Mouse (Mus musculus) spleen, adult 18-20 months (tissue): ENCODE results near the gene Gm572.

Experiments used
- DNase-seq, 2 experiments: peaks; one replicate each; pipeline ENCODE4 v3.0.0; 2022; ENCODE audit warnings: mixed read lengths in 2 of 2

The Gm572 gene

DNA sequence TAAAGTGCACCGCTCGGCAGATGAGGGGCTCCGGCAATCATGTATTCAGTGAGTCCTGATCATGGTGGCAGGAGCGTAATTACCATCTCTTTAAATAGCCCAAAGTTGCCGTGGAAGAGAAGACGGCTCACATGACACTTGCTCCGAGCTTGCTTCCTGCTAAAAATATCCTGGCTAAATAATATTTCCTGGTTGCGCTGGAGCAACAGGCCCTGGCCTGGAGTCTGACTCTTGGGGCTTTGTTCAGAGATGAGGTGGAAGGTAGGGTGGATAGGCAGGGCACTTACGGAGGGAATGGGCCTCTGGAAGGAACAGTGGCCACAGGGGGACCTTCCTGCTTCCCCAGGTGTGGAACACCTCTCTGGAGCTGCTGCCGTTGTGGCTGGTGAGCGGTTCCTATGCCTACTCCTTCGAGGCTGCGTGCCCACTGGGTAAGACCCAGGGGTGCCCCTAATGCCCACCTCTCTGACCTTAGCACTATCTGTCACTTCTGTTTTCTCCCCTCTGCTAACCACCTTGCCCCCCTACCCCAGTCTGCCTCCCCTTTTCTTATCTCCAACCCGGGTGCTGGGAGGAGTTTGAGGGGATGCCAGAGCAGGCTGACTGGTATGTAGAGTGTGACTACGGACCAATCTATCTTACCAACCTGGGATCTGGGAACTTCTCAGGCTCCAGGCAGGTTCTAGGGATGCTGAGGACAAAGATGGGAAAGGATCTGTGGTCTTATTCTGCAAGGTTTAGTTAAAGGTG lies 24.1 kb downstream of the Gm572 start:
- DNase-seq = no peak

DNA sequence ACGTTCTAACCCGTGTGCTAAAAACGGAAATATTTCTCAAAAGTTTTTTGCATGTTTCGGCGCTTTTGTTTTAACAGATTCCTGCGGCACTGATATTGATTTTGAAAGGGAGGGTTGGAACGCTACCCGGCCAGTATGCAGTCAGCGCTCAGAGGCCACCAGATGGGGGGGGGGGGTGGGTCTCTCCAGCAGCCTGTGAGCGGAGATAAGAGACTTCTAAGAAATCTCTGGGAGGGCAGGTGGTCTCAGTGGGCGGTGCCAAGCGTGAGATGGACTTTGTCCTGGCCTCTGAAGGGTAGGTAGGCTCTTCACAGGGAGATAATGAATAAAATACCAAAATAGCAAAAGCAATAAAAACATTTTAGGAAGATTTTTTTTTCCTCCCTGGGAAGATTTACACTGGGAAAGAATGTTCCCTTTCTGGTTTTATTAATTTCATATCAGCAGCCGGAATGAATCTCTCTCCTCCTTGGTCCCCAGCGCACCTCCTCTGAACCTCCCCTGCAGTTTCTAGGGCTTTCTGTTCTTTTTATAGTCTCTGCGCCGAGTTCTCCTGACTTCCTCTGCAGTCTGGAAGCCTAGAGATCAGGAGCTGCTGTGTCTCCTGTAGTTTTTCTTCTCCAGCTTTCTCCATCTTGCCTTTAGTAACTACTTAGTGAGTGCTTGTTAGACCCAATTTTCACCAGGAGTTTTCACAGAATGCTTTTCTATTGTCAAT lies 28.3 kb downstream of the Gm572 start:
- no peak for DNase-seq

DNA sequence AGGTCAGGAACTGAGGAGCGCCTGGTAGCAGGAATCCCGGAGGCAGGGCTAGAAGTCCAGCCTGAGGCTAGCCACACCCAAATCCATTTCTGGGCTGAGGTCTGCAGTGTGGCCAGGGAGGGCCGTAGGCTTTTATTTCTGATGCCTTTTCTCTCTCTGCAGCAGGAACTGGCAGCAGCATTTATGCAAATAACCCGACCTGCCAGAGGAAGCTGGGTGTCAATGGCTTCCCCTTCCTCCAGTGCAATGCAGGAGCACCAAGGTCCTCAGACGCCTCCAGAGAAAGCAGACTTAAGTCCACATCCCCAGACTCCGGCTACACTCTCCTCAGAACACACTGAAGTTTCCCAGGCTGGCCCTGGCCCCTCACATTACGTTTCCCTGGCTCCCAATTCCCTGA lies 31.9 kb downstream of the Gm572 start:
- DNase-seq = peak; percentile 16 to 34

DNA sequence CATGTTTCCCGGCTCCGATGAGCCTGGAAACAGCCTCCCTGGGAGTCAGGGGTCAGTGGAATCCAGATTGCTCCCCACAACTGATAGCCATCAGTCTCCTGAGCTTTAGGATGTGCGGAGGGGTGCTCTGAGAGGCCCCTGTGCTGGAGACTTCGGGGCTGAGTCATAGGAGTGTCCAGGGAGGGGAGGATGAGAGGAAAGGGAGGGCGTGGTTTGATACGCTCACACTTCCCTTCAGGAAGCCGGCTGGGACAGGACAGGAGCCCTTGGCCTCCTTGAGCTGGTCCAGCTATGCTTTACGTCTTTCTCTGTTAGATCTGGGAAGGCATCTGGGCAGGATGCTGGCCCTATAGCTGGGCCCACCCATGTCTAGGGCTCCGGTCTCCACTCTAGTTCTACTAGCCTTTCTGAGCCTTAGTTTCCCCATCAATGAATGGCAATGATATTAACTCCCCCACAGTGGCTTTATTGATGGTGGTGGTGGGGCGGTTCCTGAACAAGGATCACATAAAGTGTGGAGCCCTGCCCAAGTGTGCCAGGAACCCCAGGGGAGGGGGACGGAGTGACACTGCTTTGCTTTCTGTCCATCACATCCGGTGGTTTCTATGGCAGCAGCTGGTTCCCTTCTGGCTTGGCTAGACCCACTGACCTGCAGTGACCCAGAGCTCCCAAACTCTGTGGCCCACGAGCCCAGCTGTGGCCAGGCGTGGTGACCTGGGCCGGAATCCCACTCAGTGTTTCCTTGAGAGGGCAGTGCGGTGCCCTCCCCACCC lies 33.3 kb downstream of the Gm572 start:
- DNase-seq = no peak

DNA sequence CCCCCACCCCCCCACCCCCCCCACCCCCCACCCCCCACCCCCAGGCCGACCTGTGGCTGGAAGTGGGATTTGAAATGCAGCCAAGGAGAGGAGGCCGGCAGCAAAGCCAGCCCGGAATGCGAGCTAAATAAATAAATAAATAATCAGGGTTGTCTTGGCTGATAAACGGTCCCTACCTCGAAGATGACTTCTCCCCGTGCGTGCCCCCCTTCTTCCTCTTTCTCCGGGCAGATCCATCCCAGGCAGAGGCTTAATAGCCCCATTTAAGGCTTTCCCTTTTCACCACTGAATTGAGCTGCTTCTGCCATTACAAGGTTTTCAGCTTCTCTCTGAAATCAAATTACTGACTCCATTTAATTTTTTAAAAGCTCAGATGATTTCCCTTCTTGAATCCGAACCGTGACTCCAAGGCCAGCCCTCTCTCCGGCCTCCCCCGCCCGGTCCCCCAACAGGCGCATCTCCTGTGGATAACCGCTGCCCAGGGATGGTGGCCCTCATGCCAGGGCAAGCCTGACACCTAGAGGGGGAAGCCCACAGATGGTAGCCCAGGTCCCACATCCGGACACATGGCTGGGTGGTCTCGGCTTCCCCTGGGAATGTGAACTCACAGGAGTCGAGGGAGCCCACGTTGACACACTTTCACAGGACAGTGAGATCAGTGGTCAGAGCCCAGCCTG lies 34.0 kb downstream of the Gm572 start:
- no peak for DNase-seq

DNA sequence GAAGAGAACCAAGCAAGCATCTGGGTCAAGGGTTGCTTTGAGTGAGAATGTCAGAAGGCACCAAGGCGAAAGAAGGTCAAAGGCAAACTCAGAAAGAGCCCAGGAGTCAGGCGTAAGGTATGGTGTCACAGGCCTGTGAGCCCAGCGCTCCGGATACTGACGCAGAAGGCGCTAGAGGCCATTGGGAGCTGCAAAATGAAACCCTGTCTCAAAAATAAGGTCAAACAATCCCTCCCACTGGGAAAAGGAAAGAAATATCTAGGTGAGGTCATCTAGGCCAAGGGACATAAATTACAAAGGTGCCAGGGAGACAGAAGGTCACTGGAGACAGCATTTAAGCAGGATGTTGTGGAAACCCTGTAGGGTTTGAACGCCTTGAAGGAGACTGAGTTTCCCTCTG lies 35.0 kb downstream of the Gm572 start:
- no peak for DNase-seq

DNA sequence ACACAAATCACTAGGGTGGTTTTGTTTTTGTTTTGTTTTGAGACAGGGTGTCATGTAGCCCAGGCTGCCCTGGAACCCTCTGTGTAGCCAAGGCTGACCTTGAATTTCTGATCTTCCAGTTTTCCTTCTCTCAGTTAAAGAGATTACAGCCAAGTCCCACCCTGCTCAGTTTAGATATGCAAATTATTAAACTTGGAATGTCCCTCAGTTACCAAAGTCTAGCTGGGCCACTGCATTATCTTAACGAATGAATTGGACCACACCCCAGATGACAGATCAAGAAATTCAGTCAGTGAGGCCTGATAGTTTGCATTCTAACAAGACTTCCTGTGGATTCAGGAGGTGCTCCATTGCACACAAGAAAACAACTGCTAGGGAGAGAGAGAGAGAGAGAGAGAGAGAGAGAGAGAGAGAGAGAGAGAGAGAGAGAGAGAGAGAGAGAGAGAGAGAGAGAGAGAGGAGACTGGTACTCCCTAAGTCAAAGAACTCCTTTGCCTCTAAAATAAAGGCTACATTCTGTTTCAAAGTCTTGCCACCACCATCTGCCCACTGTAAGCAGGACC lies 37.5 kb downstream of the Gm572 start:
- no peak for DNase-seq

DNA sequence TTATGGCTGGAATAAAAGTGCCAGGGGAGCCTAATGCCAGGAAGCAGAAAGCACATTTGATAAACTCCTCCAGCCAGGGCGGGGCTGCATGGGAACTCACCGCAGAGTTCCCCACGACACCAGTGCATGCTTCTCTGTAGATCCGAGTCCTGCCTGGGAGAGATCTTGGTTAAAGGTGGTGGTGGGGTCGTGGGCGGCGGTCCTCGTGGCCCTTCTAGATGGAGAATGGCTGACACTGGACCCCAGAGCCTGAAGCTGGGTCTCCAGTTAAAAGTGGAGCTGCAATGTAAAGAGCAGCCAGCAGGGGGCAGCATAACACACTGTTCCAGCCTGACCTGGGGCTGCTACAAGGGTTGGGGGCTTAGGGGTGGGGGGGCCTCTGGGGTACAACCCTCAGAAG lies 38.3 kb downstream of the Gm572 start:
- DNase-seq = peak; percentile 25 to 70

DNA sequence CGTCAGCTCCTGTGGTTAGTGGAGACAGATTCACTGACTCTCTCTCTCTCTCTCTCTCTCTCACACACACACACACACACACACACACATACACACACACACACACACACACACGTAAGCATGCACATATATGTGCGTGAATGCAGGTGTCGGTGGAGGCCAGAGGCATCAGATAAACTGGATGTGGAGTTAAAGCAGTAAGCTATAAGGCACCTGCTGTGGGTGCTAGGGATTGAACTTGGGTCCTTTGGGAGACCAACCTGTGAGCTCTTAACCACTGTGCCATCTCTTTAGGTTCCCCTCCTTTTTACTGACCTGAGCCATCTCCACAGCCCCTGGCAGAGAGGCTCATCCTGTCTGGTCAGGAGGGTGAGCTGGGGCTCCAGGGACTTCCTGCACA lies 39.8 kb downstream of the Gm572 start:
- no peak for DNase-seq

DNA sequence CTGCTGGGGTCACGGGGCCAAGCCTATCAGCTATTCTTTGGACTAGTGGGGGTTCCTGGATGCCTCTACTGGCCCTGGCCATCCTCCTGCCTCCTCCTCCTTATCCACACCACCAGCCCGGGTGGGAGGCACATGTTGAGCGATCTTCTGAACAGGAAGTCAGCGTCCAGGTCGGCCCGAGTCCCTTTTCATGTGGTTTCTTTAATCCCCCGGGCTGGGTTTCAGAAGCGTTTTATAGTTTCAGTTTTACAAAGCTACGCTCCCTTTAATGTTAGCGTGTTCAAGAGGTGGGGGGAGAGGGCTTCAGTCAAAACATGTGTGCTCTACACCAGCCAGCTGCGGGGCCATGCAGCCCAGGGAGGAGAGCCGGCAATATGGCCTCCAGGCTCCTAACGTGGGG lies 40.4 kb downstream of the Gm572 start:
- DNase-seq = peak; percentile 19 to 30

DNA sequence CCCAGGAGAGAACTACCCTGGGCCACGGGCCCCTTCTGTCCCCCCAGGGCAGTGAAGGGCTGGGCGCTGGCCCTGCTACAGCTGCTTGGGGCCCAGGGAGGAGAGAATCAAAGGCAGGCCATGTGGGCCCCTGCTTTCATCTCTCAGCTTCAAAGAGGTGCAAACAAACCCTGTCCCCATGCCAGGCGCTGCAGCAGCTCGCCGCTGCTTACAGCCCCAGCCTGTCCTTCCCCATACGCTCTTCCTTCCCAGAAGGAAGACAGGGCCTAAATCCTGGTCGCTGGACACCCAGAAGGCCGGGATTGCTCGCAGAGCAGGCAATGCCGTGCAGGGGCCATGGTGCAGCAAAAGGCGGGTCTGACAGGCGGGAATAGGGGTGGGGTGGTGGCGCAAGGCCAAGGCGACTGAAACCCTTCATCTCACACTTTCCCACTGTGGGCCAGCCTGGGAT lies 43.4 kb downstream of the Gm572 start:
- DNase-seq = no peak

DNA sequence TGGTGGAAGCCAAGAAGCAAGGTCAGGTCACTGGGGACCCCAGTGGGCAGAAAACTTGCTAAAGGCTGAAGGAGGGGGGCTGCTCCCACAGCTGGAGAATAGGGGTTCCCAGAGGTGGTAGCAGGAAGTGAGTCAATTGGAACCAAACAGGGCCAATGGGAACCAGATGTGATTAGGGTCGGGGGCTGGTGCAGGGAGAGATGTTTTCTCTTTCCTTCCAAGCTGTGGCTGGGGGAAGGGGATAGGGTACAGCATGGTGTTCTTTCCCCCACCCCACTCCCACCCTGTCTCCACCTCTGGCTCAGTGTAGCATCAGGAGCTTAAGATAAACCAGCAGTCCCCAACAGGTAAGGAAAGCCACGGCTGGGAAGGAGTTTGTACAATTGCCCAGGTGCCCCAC lies 45.0 kb downstream of the Gm572 start:
- no peak for DNase-seq

DNA sequence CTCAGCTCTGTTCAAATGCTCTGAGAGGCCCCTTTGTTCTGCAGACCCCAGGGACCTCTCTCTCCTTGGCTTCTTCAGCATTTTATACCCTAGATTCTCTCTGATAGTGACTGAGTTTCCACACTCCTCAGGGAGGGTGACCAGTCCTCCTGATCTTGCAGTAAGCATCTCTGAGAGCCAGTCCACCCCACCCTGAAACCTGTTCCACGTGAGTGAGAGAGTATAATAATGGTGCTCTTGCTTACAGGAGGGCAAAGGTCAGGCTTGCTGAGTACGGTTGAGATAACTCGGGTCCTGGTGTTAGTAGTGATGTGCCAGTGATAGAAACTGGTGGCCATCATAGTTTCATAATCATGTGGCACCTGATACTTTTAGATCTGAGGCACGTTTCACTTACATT lies 48.1 kb downstream of the Gm572 start:
- DNase-seq = no peak

DNA sequence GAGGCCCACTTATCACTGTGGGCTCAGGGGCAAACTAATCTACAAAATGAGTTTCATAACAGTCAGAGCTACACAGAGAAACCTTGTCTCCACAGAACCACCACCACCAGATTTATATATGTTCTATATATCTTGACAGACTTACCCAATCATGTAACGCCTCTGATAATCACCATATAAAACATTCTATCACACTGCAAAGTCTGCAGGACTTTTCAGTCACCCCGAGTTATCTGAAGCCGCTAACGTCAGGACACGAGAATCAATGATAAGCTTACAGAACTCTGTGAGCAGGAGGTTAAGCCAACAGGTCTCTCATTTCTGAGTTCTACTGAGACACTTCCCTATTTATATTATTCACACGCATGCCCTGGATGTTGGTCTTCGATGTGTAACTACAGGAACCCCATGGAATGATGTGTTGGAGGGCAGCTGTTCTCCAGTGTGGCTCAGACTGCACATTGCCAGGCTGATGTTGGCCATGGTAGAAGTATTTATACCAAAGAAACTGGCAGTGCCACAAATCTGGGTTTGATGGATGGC lies 50.4 kb downstream of the Gm572 start:
- no peak for DNase-seq

DNA sequence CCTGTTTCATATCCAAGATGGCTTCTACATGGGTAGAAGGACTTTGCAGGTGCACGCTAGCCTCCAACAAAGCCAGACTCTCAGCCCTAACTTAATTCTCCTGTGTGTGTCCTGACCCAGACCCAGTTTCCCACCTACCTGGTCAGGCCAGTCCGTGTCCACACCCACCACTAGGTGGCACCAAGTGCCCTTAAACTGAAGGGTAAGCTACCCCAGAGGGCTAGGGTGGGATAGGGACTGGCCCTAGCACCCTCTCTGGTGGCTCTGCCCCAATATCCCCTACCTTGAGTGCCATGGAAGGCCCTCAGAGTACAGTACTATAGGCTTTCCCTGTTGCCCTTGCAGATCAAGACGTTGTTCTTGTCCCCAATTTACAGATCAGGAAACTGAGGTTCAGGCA lies 61.6 kb downstream of the Gm572 start:
- DNase-seq = peak in 1 of 2 experiments; percentile 46

DNA sequence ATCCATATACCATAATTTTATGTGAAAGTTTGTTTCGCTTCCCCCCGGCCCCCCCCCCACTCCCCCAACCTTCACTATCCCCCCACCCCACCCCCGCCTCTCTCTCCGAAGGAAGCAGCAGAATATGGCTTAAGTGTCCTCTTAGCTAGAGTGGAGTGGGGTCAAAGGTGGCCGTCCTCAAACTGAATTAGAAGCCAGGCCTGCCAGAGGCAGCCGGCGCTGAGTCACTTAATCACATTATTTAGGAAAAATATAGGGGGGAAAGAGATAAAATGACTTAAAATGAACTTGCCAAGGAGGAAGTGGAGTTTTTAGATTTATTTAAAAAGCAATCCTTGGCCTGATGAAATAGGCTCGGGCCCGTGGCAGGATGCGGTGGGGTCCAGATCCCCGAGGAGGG lies 65.7 kb downstream of the Gm572 start:
- no peak for DNase-seq

DNA sequence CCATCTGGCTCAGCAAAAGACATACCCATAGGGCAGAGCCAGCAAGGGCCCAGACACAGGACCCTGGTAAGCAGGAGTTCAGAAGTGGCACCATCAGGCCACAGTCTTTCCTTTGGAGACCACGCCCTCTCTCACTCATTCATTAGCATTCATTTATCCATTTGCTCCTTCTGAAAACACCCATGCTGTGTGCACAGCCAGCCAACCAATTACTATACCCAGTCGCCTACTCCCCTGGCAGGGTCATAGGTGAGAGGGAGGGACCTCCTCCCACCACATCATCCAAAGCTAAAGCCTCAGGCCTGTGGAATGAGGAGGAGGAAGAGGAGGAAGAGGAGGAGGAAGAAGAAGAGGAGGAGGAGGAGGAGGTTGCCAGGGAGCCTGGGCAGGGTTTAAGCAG lies 67.3 kb downstream of the Gm572 start:
- no peak for DNase-seq

DNA sequence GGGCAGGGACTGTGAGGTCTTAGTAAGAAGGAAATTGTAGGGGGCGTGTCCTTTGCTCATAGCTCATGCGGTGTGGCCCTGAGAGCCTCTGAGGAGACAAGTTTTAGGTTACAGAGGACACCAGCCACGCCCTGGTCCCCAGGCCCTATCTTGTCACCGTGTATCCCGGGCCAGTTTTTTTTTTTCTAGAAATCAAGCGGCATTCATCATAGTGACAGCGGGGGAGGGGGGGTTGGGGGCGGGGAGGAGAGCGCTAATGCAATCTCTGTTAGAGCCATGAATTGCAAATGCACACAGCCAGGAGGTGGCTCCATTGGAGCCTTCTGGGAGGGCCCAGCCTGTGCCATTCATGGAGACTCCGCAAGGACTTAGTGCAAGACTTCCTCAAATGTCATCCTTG lies 68.2 kb downstream of the Gm572 start:
- no peak for DNase-seq

DNA sequence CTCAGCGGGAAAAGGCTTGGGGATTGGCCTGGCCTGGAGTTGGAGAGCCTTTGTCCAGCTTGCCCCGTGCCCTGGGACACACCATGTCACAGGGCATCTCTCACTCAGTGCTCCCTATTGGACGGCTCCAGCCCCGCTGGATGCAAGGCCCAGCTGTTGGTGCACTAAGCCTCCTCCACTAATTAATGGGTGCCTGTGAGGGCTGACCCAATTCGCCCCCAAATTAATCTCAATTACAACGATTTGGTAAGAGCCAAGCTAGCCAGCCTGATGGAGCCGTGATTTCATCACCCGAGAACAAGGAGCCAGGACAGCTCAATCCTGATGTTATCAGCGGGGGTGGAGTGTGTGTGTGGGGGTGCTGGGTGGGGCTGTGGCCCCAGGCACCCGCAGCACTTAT lies 69.5 kb downstream of the Gm572 start:
- no peak for DNase-seq

DNA sequence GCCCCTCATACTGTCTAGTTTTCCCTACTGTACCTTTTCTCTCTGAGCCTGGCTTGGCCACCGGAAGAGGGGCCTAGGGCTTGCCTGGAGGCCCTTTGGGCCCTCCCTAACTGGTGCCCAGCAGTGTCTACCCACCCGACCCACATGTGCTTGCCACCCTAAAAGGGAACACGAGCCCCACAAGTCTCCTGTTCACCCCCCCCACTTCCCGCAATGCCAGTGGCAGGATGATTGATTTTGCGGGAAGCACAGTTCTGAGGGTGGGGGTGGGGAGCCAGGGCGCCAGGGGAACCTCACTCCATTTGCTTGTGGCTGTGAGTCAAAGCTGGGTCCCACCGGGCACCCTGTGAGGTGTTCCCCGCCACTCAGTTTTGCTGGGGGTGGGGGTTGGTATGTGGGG lies 70.9 kb downstream of the Gm572 start:
- DNase-seq = no peak

DNA sequence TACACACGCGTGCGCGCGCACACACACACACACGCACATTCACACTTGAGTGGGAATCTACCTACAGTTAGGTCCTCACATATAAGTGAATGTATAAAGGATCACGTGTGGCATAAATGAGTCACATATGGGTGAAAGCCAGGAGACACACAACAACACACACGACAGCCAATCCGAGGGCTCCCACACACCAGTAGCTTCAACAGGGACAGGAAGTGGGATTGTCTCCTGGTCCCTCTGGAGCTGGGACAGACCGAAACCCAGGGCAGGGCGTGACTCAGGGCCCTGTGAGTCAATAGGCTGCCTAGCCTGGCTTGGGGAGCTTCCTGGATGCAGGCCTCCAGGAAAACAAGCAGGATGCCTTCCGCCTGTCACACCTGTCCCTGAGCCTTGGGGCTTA lies 71.6 kb downstream of the Gm572 start:
- DNase-seq = no peak

DNA sequence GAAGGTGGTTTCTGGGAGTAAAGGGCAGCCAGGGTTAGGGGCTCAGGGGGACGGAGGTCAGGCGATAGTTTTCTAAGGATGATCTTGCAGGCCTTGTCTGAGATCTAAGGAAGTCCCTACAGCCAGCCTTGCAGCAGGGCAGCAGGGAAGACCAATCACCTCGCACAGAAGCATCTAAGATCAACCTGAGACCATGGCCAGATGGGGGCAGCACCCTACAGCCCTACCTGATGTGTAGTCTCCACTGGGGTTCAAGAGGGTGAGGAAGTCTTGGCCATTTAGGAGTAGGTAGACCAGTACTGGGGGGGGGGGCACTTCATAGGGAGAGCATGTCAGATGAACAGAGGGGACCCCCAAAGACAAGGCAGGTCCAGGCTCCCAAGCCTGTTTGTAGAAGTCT lies 72.3 kb downstream of the Gm572 start:
- no peak for DNase-seq
